ENCODE assay signal across 10 mouse cellular contexts in the genomic region with DNA sequence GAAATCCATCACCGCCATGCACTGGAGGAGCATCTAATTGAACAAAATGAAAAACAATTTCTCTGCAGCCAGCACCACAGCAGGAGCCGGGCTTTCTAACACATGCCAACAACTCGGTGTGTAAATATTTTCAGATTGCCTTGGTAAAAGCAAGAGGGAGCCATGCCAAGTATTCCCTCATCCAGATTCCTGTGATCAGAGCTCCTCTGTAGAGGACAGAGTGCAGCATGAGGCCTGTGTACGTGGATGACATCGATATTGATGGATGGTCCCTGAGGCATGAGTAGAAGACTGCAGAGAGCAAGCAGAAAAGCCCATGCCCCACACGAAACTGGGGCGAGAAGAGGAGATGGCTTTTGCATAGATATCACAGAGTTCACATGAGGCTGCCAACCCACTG.
DNase-seq lines count a peak whose midpoint lies in the region; ATAC-seq lines count a peak whose summit lies in the region.
"Had no signal": no experiment of that assay in that cellular context is flagged by ENCODE, and none has a peak within 500 bp of the region (broad histone marks: within the 10 kb centered on the region; RNA-seq: fewer than 3 reads in every experiment).

No protein-coding gene starts in this region.

- H3K36me3 ChIP-seq in forebrain, embryonic 14.5 days (ENCODE audit: control insufficient read depth, insufficient read depth, low read length), result no peaks in the 10 kb centered on the region
- no peaks in the 10 kb centered on the region for H3K36me3 ChIP-seq in forebrain, embryonic 10.5 days (replicated peaks)
- no peaks in the 10 kb centered on the region for H3K36me3 ChIP-seq in lung, embryonic 15.5 days
- H3K36me3 ChIP-seq: midbrain, embryonic 13.5 days had no signal

- H3K4me3 ChIP-seq in forebrain, embryonic 14.5 days (ENCODE audit: low read depth, low read length), result no peak overlapping the region
- no peak overlapping the region for H3K4me3 ChIP-seq in forebrain, embryonic 10.5 days
- no peak overlapping the region for H3K4me3 ChIP-seq in lung, embryonic 15.5 days
- H3K4me3 ChIP-seq: midbrain, embryonic 13.5 days had no signal

- DNase-seq in forebrain, embryonic 14.5 days (ENCODE audit: low spot score), result peak; percentile 61
- no peak for DNase-seq in forebrain, embryonic 10.5 days (ENCODE audit: extremely low spot score, low spot score)
- DNase-seq in lung, postnatal 4 days, result no peak
- DNase-seq in fibroblast of lung, adult 2 months (ENCODE audit: low read depth), result peak; percentile 40
- peak; percentile 21 to 29 for DNase-seq in layer of hippocampus, postnatal 36 days
- DNase-seq in thymus, postnatal 4 days, result no peak

- H3K9ac ChIP-seq in forebrain, embryonic 14.5 days (ENCODE audit: low read length), result no peak overlapping the region
- H3K9ac ChIP-seq in lung, embryonic 15.5 days, result no peak overlapping the region
- H3K9ac ChIP-seq: midbrain, embryonic 13.5 days had no signal

- ATAC-seq in forebrain, embryonic 14.5 days, result peak; percentile 62; the same call in 1 of the 2 replicates
- 0 out of 2 replicates have a peak, but pooled peaks have one; percentile 39 for ATAC-seq in lung, embryonic 15.5 days (ENCODE audit: borderline replicate concordance, extremely low read depth, low FRiP score, low TSS enrichment)
- no peak for ATAC-seq in inflammation-experienced regulatory T-cells, adult 6 months
- ATAC-seq: midbrain, embryonic 13.5 days had no signal

- H3K4me1 ChIP-seq in forebrain, embryonic 14.5 days (ENCODE audit: control insufficient read depth, insufficient read depth, low read length), result no peaks in the 10 kb centered on the region
- no peaks in the 10 kb centered on the region for H3K4me1 ChIP-seq in forebrain, embryonic 10.5 days
- H3K4me1 ChIP-seq in lung, embryonic 15.5 days, result 0 out of 2 replicates have a peak, but pooled peaks cover 3% of the 10 kb centered on the region
- H3K4me1 ChIP-seq: midbrain, embryonic 13.5 days had no signal

- no peaks in the 10 kb centered on the region for H3K9me3 ChIP-seq in forebrain, embryonic 14.5 days (replicated peaks; ENCODE audit: control insufficient read depth, low read length)
- H3K9me3 ChIP-seq in forebrain, embryonic 10.5 days, result no peaks in the 10 kb centered on the region
- no peaks in the 10 kb centered on the region for H3K9me3 ChIP-seq in lung, embryonic 15.5 days
- H3K9me3 ChIP-seq: midbrain, embryonic 13.5 days had no signal

- no peak overlapping the region for H3K27ac ChIP-seq in forebrain, embryonic 14.5 days (ENCODE audit: low read depth, low read length)
- H3K27ac ChIP-seq in forebrain, embryonic 10.5 days, result no peak overlapping the region
- H3K27ac ChIP-seq in lung, embryonic 15.5 days, result no peak overlapping the region
- H3K27ac ChIP-seq: midbrain, embryonic 13.5 days; stomach, postnatal 0 days had no signal

- H3K4me2 ChIP-seq in forebrain, embryonic 14.5 days (ENCODE audit: low read length), result no peak overlapping the region
- H3K4me2 ChIP-seq in lung, embryonic 15.5 days, result no peak overlapping the region
- H3K4me2 ChIP-seq: midbrain, embryonic 13.5 days had no signal

- H3K27me3 ChIP-seq in forebrain, embryonic 14.5 days (replicated peaks; ENCODE audit: control insufficient read depth, insufficient read depth, low read length), result no peaks in the 10 kb centered on the region
- H3K27me3 ChIP-seq in forebrain, embryonic 10.5 days (ENCODE audit: poor library complexity, severe bottlenecking), result no peaks in the 10 kb centered on the region
- H3K27me3 ChIP-seq in lung, embryonic 15.5 days, result no peaks in the 10 kb centered on the region
- H3K27me3 ChIP-seq: midbrain, embryonic 13.5 days had no signal

- WGBS in forebrain, embryonic 14.5 days, result 65% methylated on average over 7 of the region's 7 CpGs
- 89% methylated on average over 7 of the region's 7 CpGs for whole genome bisulfite sequencing in forebrain, embryonic 10.5 days
- 38% methylated on average over 7 of the region's 7 CpGs for WGBS in lung, embryonic 15.5 days

Comparison
In these comparisons a context has a peak if more than half of its experiments do, and no peak if none do; other contexts are left out.
1. DNase-seq: peak in forebrain, embryonic 14.5 days (single experiment), fibroblast of lung, adult 2 months (single experiment) and layer of hippocampus, postnatal 36 days (2 of 2); none in forebrain, embryonic 10.5 days (single experiment), lung, postnatal 4 days (0 of 2) and thymus, postnatal 4 days (single experiment).